Mouse (Mus musculus) C2C12 (cell line): ENCODE data around the gene Macc1.

Experiments used
- CTCF ChIP-seq: IDR thresholded peaks from one replicate; pipeline ENCODE4 v1.5.1; 2011; ENCODE audit not compliant: control insufficient read depth, insufficient read depth, insufficient read length
- MYOD1 ChIP-seq: IDR thresholded peaks from one replicate; pipeline ENCODE4 v1.6.1; 2011; ENCODE audit warnings: low read depth; ENCODE audit not compliant: control insufficient read depth, insufficient read length
- USF1 ChIP-seq: IDR thresholded peaks from one replicate; pipeline ENCODE4 v1.6.1; 2011; ENCODE audit warnings: low read depth, mild to moderate bottlenecking, control low read depth, moderate library complexity

- TF ChIP-seq USF1 (no peak), CTCF (no peak), MYOD1 (peak; percentile 87)
These were observed 137.2 kb downstream of the Macc1 start for GRCm38 (mm10) chr12:119451232-119451631.
